Mouse (Mus musculus) intestine, postnatal 0 days (tissue): ENCODE measurements at regions not wholly inside any gene's neighbourhood (a gene's known extent, or its start where the extent isn't known, plus 50 kb on each side); places are given as distances from the start of the nearest gene placed in this dataset.

Experiments used
- ATAC-seq: fragments of 200-750 bp; cut with Nextera tagmentation; 2 replicates; pipeline ENCODE4 v1.8.0; 2017; ENCODE audit warnings: mild to moderate bottlenecking, moderate TSS enrichment, moderate library complexity
- H3K27ac ChIP-seq: fragments of 300-500 bp; sonication (generic); 2 replicates; pipeline ENCODE4 v1.5.1; 2014; ENCODE audit warnings: mild to moderate bottlenecking, low read depth, low read length, moderate library complexity
- H3K27me3 ChIP-seq: fragments of 300-500 bp; sonication (generic); replicated peaks from 2 replicates; pipeline ENCODE4 v1.6.1; 2014; ENCODE audit warnings: low read length, mixed read lengths; ENCODE audit not compliant: control insufficient read depth, insufficient read depth
- H3K36me3 ChIP-seq: fragments of 300-500 bp; sonication (generic); 2 replicates; pipeline ENCODE4 v1.6.1; 2014; ENCODE audit warnings: mild to moderate bottlenecking, moderate library complexity; ENCODE audit not compliant: control insufficient read depth, insufficient read depth
- H3K4me1 ChIP-seq: fragments of 300-500 bp; sonication (generic); replicated peaks from 2 replicates; pipeline ENCODE4 v1.6.1; 2014; ENCODE audit warnings: antibody characterized with exemption, low read length, mixed read lengths; ENCODE audit not compliant: control insufficient read depth, insufficient read depth
- H3K4me2 ChIP-seq: fragments of 300-500 bp; sonication (generic); replicated peaks from 2 replicates; pipeline ENCODE4 v1.6.1; 2014; ENCODE audit warnings: low read depth, mild to moderate bottlenecking, moderate library complexity
- H3K4me3 ChIP-seq: fragments of 300-500 bp; sonication (generic); 2 replicates; pipeline ENCODE4 v1.5.1; 2014; ENCODE audit warnings: low read depth, low read length
- H3K9ac ChIP-seq: fragments of 300-500 bp; sonication (generic); 2 replicates; pipeline ENCODE4 v1.6.1; 2014; ENCODE audit warnings: mild to moderate bottlenecking, low read depth, low read length
- H3K9me3 ChIP-seq: fragments of 300-500 bp; sonication (generic); 2 replicates; pipeline ENCODE4 v1.6.1; 2016; ENCODE audit warnings: mixed run types; ENCODE audit not compliant: control insufficient read depth
- CTCF ChIP-seq: sonication (generic); IDR thresholded peaks from 2 replicates; pipeline ENCODE4 v1.5.1; 2016; ENCODE audit warnings: low read depth, mild to moderate bottlenecking, control low read depth, antibody characterized with exemption, moderate library complexity
- WGBS: fragments of 180-500 bp; shearing (Covaris S2); extraction: QIAGEN DNeasy Blood & Tissue Kit; methylation state at CpG from one replicate; pipeline ENCODE4 v1.1.7; 2014; 5-methylcytosine and 5-hydroxymethylcytosine counted together

GRCm38 (mm10) chr13:70348456-70348855, 289.0 kb downstream of the Ice1 start:
- no peak for TF ChIP-seq CTCF
- H3K4me3 ChIP-seq, result no peak overlapping the region
- WGBS, result 85% methylated on average over 4 of the region's 4 CpGs
- no peak for ATAC-seq
- no peaks in the 10 kb centered on the region for H3K36me3 ChIP-seq
- H3K4me2 ChIP-seq, result no peak overlapping the region
- H3K9me3 ChIP-seq, result peaks cover 3% of the 10 kb centered on the region; the same call in 1 of the 2 replicates
- H3K9ac ChIP-seq, result no peak overlapping the region
- H3K4me1 ChIP-seq, result no peaks in the 10 kb centered on the region
- H3K27ac ChIP-seq, result no peak overlapping the region
- no peaks in the 10 kb centered on the region for H3K27me3 ChIP-seq

DNA sequence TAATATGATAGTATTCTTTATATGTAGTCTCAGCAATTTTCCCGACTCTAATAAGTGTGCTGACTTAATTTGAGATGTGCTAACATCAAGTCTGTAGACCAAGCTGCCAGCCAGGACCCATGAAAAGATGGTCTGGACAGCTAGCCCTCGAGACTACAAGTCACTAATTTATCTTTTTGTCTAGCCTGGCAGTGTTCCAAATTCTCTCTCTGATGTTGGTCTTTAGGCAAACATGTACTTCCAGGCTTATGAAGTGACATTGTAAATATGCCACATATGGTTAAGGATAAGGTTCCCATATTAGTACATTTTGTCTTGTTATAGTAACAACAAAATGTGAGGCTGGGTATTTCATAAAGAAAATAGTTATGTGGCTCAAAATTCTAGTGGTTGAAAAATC, 288.5 kb downstream of the Ice1 start:
- TF ChIP-seq CTCF, result no peak
- Histone ChIP-seq H3K4me3 (no peak overlapping the region), H3K36me3 (no peaks in the 10 kb centered on the region), H3K4me1 (no peaks in the 10 kb centered on the region), H3K4me2 (no peak overlapping the region), H3K27me3 (no peaks in the 10 kb centered on the region), H3K9ac (no peak overlapping the region), H3K27ac (no peak overlapping the region), H3K9me3 (peaks cover 3% of the 10 kb centered on the region; the same call in 1 of the 2 replicates)
- no peak for ATAC-seq
- WGBS, result 47% methylated on average over 2 of the region's 2 CpGs

DNA sequence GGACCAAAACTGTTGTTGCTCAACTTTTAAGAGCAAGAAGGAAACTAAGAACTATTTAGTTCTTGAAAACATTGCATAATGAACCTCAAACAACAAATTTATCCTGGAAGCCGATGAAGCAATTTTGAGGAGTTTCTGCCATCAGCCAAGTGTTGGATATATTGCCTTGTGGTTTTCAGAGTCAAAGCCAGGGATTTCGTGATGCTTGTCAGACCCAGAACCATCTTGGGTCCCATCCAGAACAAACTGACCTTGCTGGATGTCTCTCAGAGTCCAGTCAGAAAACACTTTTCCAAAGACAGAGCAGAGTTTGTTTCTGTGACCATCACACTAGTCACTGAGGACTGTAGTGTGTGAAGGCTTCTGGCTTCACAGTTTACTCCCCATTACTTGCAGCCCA, 267.8 kb downstream of the Ice1 start:
- TF ChIP-seq CTCF, result no peak
- no peaks in the 10 kb centered on the region for H3K27me3 ChIP-seq
- no peaks in the 10 kb centered on the region for H3K36me3 ChIP-seq
- H3K9me3 ChIP-seq, result no peaks in the 10 kb centered on the region
- H3K4me3 ChIP-seq, result no peak overlapping the region
- WGBS, result 66% methylated on average over 2 of the region's 2 CpGs
- H3K4me2 ChIP-seq, result no peak overlapping the region
- no peak overlapping the region for H3K27ac ChIP-seq
- H3K9ac ChIP-seq, result no peak overlapping the region
- H3K4me1 ChIP-seq, result no peaks in the 10 kb centered on the region
- ATAC-seq, result no peak

DNA sequence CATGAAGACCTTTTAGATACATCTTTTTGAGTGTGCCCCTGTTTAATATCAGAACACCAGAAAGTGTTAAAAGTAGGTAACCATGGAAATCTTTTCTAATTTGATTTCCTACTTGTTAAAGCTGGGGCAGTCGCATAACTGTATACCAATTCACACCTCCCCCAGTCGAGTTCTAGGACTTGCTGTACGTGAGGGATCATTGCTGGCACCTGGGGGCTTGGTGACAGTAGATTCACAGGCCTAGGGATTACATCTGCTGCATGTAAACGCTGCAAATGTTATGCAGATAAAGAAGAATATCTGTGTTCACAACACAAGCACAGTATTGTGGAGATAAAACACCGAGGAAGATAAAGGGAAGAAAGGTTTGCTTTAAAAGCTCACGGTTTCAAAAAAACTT, 256.7 kb downstream of the Ice1 start:
- 53% methylated on average over 6 of the region's 6 CpGs for WGBS
- Histone ChIP-seq H3K9me3 (no peaks in the 10 kb centered on the region), H3K4me3 (no peak overlapping the region), H3K36me3 (no peaks in the 10 kb centered on the region), H3K9ac (no peak overlapping the region), H3K4me1 (no peaks in the 10 kb centered on the region), H3K27ac (no peak overlapping the region), H3K27me3 (no peaks in the 10 kb centered on the region), H3K4me2 (no peak overlapping the region)
- ATAC-seq, result no peak
- no peak for TF ChIP-seq CTCF

GRCm38 (mm10) chr13:70385292-70385691, 252.1 kb downstream of the Ice1 start:
- no peak overlapping the region for H3K4me3 ChIP-seq
- H3K27ac ChIP-seq, result no peak overlapping the region
- H3K4me1 ChIP-seq, result no peaks in the 10 kb centered on the region
- WGBS, result 62% methylated on average over 8 of the region's 8 CpGs
- no peak overlapping the region for H3K4me2 ChIP-seq
- ATAC-seq, result no peak
- no peaks in the 10 kb centered on the region for H3K27me3 ChIP-seq
- no peaks in the 10 kb centered on the region for H3K36me3 ChIP-seq
- no peak for TF ChIP-seq CTCF
- H3K9me3 ChIP-seq, result no peaks in the 10 kb centered on the region
- no peak overlapping the region for H3K9ac ChIP-seq

- no peak for ATAC-seq
- H3K27me3 ChIP-seq, result no peaks in the 10 kb centered on the region
- no peak overlapping the region for H3K4me2 ChIP-seq
- no peak overlapping the region for H3K4me3 ChIP-seq
- H3K4me1 ChIP-seq, result no peaks in the 10 kb centered on the region
- no peaks in the 10 kb centered on the region for H3K9me3 ChIP-seq
- no peak for TF ChIP-seq CTCF
- H3K9ac ChIP-seq, result no peak overlapping the region
- H3K36me3 ChIP-seq, result no peaks in the 10 kb centered on the region
- H3K27ac ChIP-seq, result no peak overlapping the region
- 79% methylated on average over 1 of the region's 1 CpGs for WGBS
Measured at GRCm38 (mm10) chr13:70412788-70413187, 224.6 kb downstream of the Ice1 start.

DNA sequence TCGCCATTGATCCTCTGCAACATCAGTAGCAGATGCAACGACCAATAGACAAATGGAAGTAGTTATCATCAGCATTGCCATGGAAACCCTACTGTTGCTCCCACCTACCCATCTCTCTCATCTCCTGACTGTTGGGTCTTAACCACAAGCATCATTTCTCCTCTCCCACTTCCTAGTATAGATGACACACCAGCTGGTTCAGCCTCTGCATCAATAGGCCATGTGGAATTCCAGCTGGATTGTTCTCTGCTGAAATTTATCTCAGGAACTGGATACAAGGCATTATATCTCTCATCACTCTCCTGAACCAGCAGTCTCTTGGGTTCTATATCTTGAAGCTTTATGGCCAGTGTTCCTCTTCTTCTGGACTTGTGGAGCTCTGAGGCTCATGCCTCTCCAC, 219.3 kb downstream of the Ice1 start:
- 81% methylated on average over 2 of the region's 2 CpGs for WGBS

More for the DNA sequence above, 219.3 kb downstream of the Ice1 start:
- no peak for ATAC-seq
- Histone ChIP-seq H3K9ac (no peak overlapping the region), H3K4me3 (no peak overlapping the region), H3K4me1 (no peaks in the 10 kb centered on the region), H3K36me3 (no peaks in the 10 kb centered on the region), H3K9me3 (no peaks in the 10 kb centered on the region), H3K4me2 (no peak overlapping the region), H3K27me3 (no peaks in the 10 kb centered on the region), H3K27ac (no peak overlapping the region)
- no peak for TF ChIP-seq CTCF
